Mouse (Mus musculus) heart, adult 2 months (tissue): ENCODE measurements at regions not wholly inside any gene's neighbourhood (a gene's known extent, or its start where the extent isn't known, plus 50 kb on each side); places are given as distances from the start of the nearest gene placed in this dataset.

Experiments used
- DNase-seq, 2 experiments: peaks; one replicate each; pipeline ENCODE4 v3.0.0; 2021
- H3K27ac ChIP-seq: fragments of 200-600 bp; 2 replicates; pipeline ENCODE4 v1.8.1; 2022
- H3K27me3 ChIP-seq: fragments of 200-500 bp; 2 replicates; pipeline ENCODE4 v1.6.1; 2012; ENCODE audit warnings: mild to moderate bottlenecking, low read length, inconsistent platforms, mixed read lengths; ENCODE audit not compliant: control insufficient read depth, insufficient read depth
- H3K36me3 ChIP-seq: fragments of 200-500 bp; 2 replicates; pipeline ENCODE4 v1.6.1; 2012; ENCODE audit warnings: low read length, inconsistent platforms; ENCODE audit not compliant: control insufficient read depth, insufficient read depth
- H3K4me1 ChIP-seq: fragments of 200-500 bp; 2 replicates; pipeline ENCODE4 v1.6.1; 2011; ENCODE audit warnings: low read length; ENCODE audit not compliant: control insufficient read depth, insufficient read depth
- H3K4me3 ChIP-seq: fragments of 200-600 bp; 2 replicates; pipeline ENCODE4 v1.8.1; 2022
- H3K79me2 ChIP-seq: fragments of 200-500 bp; replicated peaks from 2 replicates; pipeline ENCODE4 v1.6.1; 2012; ENCODE audit warnings: mild to moderate bottlenecking, inconsistent platforms, low read length, moderate library complexity, mixed read lengths; ENCODE audit not compliant: control insufficient read depth, insufficient read depth
- H3K9ac ChIP-seq: fragments of 200-500 bp; 2 replicates; pipeline ENCODE4 v1.6.1; 2012; ENCODE audit warnings: low read depth, mild to moderate bottlenecking, control low read depth, inconsistent platforms, low read length, mixed read lengths
- CTCF ChIP-seq: fragments of 200-600 bp; IDR thresholded peaks from 2 replicates; pipeline ENCODE4 v1.8.1; 2022; ENCODE audit warnings: antibody characterized with exemption, mild to moderate bottlenecking, moderate library complexity
- EP300 ChIP-seq: fragments of 200-500 bp; IDR thresholded peaks from 2 replicates; pipeline ENCODE4 v1.6.1; 2011; ENCODE audit warnings: low read depth, low read length, control low read depth; ENCODE audit not compliant: insufficient read depth
- POLR2A ChIP-seq: fragments of 200-500 bp; IDR thresholded peaks from 2 replicates; pipeline ENCODE4 v1.6.1; 2011; ENCODE audit warnings: mild to moderate bottlenecking, low read depth, low read length, control low read depth; ENCODE audit not compliant: insufficient read depth
- whole genome bisulfite sequencing: fragments of 180-500 bp; shearing (Covaris S2); methylation state at CpG from one replicate; pipeline ENCODE4 v1.1.7; 2018; 5-methylcytosine and 5-hydroxymethylcytosine counted together
- intact Hi-C: fragments of 180-260 bp; cut with DNase I; formaldehyde crosslinking; loops from one replicate; pipeline ENCODE4 v1.15.1; 2025

DNA sequence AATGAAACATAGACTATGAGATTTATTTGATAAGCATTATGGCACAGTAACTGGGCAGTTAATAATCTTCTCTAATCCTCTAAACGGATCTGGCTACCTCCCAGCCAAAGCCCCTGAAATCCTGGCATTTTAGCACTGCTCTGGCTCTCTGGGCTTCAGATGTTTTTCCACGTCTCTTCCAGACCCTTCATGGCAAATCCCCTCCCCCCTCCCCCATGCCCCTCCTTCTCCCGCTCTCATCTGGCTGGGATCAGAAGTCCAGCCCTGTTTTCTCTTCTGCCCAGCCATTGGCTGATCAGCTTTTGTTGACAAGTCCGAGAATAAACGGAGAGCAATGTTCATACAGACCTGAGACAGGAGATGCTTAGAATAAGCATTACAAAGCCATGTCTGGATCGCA, 79.3 kb upstream of the Cnep1r1 start:
- H3K79me2 ChIP-seq: no peaks in the 10 kb centered on the region
- DNase-seq: no peak
- no peaks in the 10 kb centered on the region for H3K4me1 ChIP-seq
- H3K9ac ChIP-seq: no peak overlapping the region
- H3K4me3 ChIP-seq: no peak overlapping the region
- 36% methylated on average over 6 of the region's 6 CpGs for WGBS
- no peaks in the 10 kb centered on the region for H3K36me3 ChIP-seq
- intact Hi-C loops: no loop called here
- H3K27me3 ChIP-seq: no peaks in the 10 kb centered on the region
- H3K27ac ChIP-seq: no peak overlapping the region
- no peak for TF ChIP-seq EP300
- TF ChIP-seq POLR2A: no peak
- TF ChIP-seq CTCF: no peak

DNA sequence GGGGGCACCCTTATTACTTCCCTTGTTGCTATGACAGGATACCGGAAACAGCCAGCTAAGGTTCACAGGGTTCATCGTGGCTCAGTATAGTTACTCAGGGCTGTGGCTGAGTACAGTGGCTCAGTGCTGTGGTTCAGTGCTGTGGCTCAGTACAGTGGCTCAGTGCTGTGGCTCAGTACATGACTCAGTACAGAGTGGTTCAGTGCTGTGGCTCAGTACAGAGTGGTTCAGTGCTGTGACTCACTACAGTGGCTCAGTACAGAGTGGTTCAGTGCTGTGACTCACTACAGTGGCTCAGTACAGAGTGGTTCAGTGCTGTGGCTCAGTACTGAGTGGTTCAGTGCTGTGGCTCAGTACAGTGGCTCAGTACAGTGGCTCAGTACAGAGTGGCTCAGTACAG, 78.6 kb upstream of the Zfp423 start:
- Histone ChIP-seq H3K79me2 (no peaks in the 10 kb centered on the region), H3K9ac (no peak overlapping the region), H3K27ac (no peak overlapping the region), H3K36me3 (no peaks in the 10 kb centered on the region), H3K4me1 (no peaks in the 10 kb centered on the region), H3K4me3 (no peak overlapping the region), H3K27me3 (no peaks in the 10 kb centered on the region)
- WGBS: 51% methylated on average over 2 of the region's 2 CpGs
- DNase-seq: no peak
- intact Hi-C loops: no loop called here
- no peak for TF ChIP-seq POLR2A

DNA sequence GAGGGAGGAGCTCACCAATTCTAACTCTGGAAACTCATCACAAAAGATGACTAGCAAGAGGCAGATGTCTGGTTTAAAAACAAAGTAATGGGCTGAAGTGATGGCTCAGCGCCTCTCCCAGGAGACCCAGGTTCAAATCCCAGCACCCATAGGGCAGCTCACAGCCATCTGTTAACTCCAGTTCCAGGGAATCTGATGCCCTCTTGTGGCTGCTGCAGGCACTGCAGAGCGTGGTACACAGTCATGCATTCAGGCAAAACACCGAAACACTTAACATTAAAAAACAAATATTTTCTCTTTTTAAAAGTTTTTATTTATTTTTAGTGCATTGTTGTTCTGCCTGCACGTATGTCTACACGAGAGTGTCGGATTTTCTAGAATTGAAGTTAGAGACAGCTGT, 73.7 kb upstream of the Zfp423 start:
- intact Hi-C loops: no loop called here
- Histone ChIP-seq H3K27me3 (no peaks in the 10 kb centered on the region), H3K36me3 (no peaks in the 10 kb centered on the region), H3K9ac (no peak overlapping the region), H3K27ac (no peak overlapping the region), H3K4me3 (no peak overlapping the region), H3K4me1 (no peaks in the 10 kb centered on the region), H3K79me2 (no peaks in the 10 kb centered on the region)
- 74% methylated on average over 6 of the region's 6 CpGs for WGBS
- TF ChIP-seq EP300: no peak
- TF ChIP-seq CTCF: peak; percentile 61
- no peak for DNase-seq

DNA sequence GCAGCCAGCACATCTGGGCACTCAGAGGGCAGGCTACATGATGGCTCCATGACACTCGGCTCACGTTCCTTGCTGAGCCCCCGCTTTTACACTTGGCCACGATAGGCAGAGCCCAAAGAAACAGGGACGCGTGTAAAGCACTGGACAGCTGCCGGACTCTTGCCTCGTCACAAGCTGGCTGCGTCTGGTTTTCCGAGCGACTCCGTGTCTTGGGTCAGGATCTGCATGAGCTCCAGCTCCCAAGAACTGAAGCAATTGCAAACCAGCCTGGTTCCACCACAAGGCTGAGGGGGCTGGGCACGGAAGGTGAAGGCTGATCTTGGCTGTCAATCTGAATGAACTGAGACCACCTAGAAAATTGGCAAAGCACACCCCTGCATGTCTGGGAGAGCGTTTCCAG, 65.1 kb upstream of the Zfp423 start:
- TF ChIP-seq CTCF: no peak

DNA sequence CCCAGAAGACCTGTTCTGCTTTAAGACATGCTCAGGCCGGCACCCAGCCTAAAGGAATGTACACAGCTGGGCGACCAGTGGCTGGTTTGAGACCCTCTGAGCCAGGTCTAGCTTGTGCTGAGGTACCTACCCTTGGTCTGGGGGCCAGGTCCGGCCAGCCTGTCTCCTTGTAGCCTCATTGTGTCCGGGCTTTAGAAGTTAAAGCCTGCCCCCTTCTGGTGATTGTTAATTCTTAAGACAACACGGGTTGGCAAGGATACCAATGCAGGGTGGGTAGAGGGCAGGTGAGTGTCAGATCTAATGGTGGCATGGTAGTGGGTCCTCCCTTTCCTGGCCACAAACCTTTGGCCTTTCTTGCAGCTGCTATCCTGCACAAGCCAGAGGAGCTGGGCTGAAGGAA, 64.0 kb upstream of the Zfp423 start:
- Histone ChIP-seq H3K9ac (no peak overlapping the region), H3K4me3 (no peak overlapping the region), H3K27ac (no peak overlapping the region), H3K27me3 (no peaks in the 10 kb centered on the region), H3K79me2 (no peaks in the 10 kb centered on the region), H3K36me3 (no peaks in the 10 kb centered on the region), H3K4me1 (no peaks in the 10 kb centered on the region)
- WGBS: 20% methylated on average over 5 of the region's 5 CpGs
- peak in 1 of 2 experiments; percentile 15 for DNase-seq
- TF ChIP-seq POLR2A: no peak
- TF ChIP-seq CTCF: peak; percentile 69
- TF ChIP-seq EP300: no peak
- intact Hi-C loops: loop anchor here (1.0 to 2.0 kb wide), 4 partner anchors 63 to 429 kb away; no protein-coding TSS in a partner anchor

More for the DNA sequence above, 65.1 kb upstream of the Zfp423 start:
- Histone ChIP-seq H3K27me3 (no peaks in the 10 kb centered on the region), H3K79me2 (no peaks in the 10 kb centered on the region), H3K4me3 (no peak overlapping the region), H3K27ac (no peak overlapping the region), H3K4me1 (no peaks in the 10 kb centered on the region), H3K36me3 (no peaks in the 10 kb centered on the region), H3K9ac (no peak overlapping the region)
- WGBS: 82% methylated on average over 14 of the region's 14 CpGs
- intact Hi-C loops: no loop called here
- no peak for DNase-seq

DNA sequence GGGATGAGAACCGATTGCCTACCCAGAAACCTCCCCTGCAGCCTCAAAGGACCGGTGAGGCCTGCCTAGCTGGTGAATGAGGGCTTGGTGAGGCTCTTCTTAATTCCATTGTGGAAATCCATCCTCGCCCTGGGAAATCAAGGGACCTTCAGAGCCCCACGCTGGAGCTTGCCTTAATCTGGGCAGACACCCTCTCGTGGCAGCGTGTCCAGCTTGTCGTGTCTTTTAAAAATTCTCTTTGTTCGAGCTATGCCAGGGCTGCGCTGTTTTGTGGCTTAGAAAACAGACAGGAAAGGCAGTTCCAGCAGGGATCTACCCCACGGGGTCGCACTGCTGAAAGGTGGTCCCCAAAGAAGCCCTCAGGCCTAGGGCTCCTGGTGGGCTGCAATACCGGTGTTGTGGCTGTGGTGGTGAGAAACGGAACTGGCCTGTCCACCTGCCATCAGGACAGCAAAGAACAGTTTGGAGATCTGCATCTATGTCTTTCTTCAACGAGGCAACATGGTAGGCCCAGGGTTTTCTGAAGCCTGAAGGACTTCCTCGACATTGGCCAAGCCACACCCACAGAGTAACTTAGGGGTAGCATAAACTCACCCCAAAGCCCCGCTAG, 63.5 kb upstream of the Zfp423 start:
- H3K4me3 ChIP-seq: no peak overlapping the region
- no peak overlapping the region for H3K9ac ChIP-seq
- TF ChIP-seq EP300 (no peak), POLR2A (no peak), CTCF (no peak)
- H3K27ac ChIP-seq: no peak overlapping the region
- no peaks in the 10 kb centered on the region for H3K4me1 ChIP-seq
- intact Hi-C loops: loop anchor here (1.0 to 2.0 kb wide), 4 partner anchors 62 to 429 kb away; no protein-coding TSS in a partner anchor
- no peaks in the 10 kb centered on the region for H3K79me2 ChIP-seq
- no peak for DNase-seq
- H3K27me3 ChIP-seq: no peaks in the 10 kb centered on the region
- no peaks in the 10 kb centered on the region for H3K36me3 ChIP-seq
- 79% methylated on average over 16 of the region's 16 CpGs for WGBS
